Mouse (Mus musculus) Muller cell, postnatal 12 days (primary cell): ENCODE results near the gene Nckap5.
A peak's percentile ranks its signal among the peaks of the same experiment; 100 is the strongest.
"Not testable (repeated sequence)": the region's sequence is repeated elsewhere in the genome, so short reads cannot be mapped to it uniquely, and the experiment has no call there.

Experiments
- DNase-seq: peaks from one replicate; pipeline ENCODE4 v3.0.0-alpha.2; 2015; ENCODE audit errors: inconsistent ontology term

The Nckap5 gene

GRCm38 (mm10) chr1:126168579-126168978 is 662.0 kb downstream of the Nckap5 start:
- DNase-seq = no peak

DNA sequence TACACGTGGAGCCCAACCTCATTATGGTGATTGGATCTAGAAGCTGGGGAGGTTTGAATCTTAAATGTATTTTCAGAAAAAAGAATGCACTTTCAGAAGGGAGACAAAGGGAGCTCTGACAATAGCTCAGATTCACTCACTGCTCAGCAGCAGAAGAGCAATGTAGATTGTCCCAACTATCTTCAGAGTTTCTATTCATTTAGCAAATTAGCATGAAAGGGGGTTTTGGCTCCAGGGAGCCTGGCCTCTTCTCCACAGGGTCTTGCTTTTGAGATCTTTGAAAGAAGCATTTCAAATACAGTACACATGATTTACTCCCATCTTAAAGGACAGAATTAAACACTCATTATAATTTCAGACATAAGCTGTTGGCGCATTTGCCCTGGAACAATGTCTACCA is 662.5 kb downstream of the Nckap5 start:
- peak; percentile 15 for DNase-seq

DNA sequence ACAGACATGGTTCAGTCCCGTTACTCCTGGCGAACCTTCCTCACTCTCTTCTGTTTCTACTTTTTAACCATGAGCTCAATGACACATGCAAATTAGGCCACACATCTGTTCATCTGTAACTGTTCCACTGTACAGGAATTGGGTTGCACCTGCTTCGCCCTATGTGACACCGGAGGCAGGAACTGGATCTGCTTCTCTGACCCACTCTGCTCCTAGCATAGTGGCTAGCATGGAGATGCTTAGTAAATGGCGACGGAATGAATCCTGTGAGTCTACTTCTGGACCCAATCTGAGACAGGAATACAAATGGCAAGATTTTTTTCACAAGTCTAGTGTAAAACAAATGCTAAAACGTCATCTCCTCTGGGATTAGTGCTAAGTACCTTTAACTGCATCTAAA is 663.1 kb downstream of the Nckap5 start:
- no peak for DNase-seq

DNA sequence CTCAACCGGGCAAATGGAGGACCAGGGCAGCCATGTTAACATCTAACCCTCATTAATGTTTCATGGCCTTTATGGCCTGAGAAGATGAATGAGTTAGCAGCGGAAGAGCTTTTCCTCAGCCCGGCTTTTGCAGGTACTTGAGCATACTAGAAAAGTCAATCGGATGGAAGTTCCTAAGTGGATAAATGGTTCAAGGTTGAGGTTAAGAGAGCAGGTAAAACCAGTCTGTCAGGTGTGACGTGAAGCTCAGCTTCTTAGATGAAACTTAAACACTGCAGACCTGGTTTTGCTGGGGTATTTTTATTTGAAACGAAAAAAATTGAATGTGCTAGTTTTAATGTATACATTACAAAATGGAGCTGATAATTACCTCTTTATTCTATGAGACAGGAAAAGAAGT is 671.3 kb downstream of the Nckap5 start:
- DNase-seq = no peak

DNA sequence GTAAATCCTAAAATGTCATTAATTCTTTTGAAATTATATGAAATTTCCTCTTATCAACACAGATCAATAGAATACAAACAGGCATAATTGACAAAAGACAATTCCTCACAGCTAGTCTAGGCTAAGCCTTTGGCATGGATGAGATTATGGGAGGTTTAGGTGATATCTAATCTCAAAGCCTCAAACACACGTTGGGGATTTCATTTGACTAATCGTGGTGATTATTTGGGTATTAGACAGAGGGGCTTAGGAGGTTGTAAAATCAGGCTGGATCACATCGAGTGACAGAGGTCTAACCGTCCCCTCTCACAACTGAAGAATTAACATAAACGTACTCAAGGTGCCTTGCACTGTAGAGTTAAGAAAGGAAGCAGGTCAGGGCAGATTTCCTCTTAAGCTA is 674.8 kb downstream of the Nckap5 start:
- DNase-seq = no peak

DNA sequence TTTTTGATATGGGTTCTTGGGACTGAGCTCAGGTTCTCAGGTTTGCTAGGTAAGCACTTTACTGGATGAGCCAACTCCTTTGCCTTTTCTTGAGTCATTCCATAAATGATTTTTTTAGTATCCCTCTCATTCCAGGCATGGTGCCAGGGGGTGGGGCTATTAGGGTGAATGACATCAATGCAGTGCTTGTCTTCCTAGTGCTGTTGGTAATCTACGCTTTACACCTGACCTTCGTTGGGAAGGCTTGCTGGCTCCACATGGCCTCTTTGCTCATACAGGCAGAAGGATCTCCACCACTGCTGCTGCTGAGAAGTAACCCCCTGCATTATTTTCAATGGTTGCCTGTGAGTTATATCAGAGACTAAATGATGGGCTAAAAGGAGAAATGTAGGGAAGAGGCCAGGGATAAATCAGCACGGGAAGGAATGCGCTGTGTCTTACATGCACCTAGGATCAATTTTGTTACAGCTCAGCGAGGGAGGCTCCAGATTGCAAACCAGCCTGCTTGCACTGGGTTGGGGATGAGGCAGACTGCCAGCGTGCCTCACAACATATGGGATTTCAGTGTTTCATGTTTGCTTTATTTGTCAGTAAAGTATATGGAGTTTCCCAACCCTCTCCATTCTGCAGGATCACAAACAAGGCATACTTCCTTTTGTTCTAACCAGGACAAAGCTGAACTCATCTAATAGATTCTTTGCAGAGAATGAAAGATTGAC is 676.9 kb downstream of the Nckap5 start:
- DNase-seq = peak; percentile 30

DNA sequence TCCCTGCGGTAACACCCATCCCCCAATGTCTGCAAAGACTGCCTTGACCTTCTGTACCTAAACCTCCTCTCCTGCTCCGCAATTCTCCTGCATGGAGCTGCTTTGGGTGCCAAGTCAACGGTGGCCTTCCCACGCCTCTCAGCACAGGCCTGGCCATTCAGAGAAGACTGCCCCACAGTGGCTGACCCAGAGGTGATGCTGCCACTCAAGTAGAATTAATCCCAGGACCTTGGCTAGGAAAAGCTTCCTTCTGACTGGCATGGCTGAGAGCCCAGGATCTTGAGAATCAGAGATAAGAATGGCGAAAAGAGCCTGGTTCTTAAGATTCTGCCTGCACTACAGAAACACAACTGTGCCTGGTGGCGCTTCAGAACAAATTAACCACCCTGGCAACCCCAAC is 678.4 kb downstream of the Nckap5 start:
- DNase-seq = no peak

- DNase-seq = no peak
These were observed 680.6 kb downstream of the Nckap5 start for GRCm38 (mm10) chr1:126149966-126150365.

DNA sequence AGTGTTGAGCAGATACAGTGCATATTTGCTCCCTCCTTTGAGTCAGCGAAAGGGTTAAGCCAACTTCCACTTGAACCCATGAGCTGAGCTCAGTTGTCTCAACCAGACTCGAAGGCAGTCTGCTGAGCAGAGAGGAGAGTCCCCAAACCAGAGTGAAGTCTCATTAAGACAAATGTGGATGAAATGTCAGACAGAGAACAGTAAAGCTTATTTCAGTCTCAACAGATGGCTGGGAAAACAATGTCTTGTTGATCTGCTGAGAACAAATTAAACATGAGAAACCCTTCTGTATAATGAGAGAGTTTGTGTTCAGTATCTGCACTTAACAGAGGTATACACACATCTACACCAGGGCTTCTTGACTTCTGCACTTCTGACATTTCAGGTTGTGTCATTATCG is 694.9 kb downstream of the Nckap5 start:
- DNase-seq = no peak

GRCm38 (mm10) chr1:126132316-126132715 is 698.3 kb downstream of the Nckap5 start:
- no peak for DNase-seq

- no peak for DNase-seq
These were observed 701.5 kb downstream of the Nckap5 start for GRCm38 (mm10) chr1:126129129-126129528.

- DNase-seq = peak; percentile 82
These were observed 707.5 kb downstream of the Nckap5 start for GRCm38 (mm10) chr1:126123111-126123510.

GRCm38 (mm10) chr1:126120506-126120905 is 710.1 kb downstream of the Nckap5 start:
- peak; percentile 79 for DNase-seq

DNA sequence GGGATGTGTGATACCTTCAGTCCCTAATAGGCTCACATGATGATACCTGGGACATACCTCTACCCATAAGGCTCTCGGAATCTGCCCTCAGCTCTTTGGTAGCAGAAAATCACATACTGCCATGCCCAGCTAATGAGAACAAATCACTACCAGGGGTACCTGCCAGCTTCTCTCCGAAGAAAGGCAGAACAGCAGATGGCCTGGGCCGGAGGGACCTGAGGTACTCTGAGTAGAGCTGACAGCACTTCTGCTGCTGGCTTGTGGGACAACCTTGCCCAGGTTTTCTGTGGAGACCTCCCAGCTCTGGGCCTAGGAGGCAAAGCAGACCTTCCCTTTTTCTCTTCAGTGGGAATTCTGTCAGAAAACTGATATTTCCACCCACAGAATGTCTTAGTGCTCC is 714.6 kb downstream of the Nckap5 start:
- no peak for DNase-seq

GRCm38 (mm10) chr1:126105673-126106256 is 724.8 kb downstream of the Nckap5 start:
- no peak for DNase-seq

GRCm38 (mm10) chr1:126094346-126094745 is 736.3 kb downstream of the Nckap5 start:
- no peak for DNase-seq

DNA sequence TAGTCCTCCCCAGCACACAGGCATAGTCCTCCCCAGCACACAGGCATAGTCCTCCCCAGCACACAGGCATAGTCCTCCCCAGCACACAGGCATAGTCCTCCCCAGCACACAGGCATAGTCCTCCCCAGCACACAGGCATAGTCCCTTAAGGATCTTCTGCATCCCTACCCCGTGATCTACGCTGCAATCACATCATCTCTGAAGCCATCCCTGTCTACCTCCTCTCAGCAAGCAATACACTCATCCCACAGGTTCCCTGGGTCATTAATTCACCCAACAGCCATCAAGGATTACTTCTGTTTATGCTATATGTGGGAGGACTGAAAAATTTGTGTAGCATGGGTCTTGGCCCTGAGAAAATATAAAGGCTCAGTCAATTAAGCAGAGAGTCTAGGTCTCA is 738.6 kb downstream of the Nckap5 start:
- not testable (repeated sequence) for DNase-seq

- no peak for DNase-seq
These were observed 743.4 kb downstream of the Nckap5 start for GRCm38 (mm10) chr1:126087181-126087580.

DNA sequence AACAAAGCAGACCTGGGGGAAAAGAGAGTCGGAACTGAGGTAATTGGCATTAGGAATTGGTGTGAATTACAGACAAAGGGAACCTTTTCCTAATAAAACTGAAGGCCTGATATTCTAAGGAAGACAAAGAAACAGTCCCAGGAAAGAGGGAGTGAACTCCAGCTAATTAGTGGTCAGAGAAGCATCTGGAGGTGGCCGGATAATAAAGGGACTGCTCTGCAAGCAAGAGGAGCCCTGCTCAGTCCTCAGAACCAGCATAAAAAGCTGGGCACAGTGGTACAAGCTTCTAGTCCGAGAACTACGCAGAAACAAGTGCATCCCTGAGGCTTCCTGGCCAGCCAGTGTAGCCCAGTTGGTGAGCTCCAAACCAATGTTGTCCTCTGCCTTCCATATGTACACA is 754.3 kb downstream of the Nckap5 start:
- DNase-seq = no peak

- peak; percentile 6 for DNase-seq
These were observed 759.7 kb downstream of the Nckap5 start for GRCm38 (mm10) chr1:126070861-126071260.

DNA sequence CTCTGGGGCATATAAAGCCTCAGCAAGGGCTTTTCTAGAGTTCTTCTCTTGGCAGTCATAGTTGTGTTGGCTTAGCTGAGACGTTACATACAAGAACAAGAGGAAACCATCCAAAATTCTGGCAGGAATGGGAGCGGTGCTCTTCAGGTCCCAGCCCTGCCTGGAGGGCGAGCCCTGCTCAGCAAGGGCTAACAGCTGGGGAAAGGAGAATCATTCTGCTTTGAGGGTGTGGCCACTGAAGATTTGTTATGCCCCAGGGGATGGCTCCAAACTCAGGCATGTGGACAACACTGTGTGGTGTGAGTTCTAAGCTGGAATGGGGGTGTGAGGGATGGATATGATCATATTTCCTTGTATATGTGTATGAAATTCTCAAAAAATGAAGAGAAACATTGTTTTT is 779.1 kb downstream of the Nckap5 start:
- DNase-seq = no peak

DNA sequence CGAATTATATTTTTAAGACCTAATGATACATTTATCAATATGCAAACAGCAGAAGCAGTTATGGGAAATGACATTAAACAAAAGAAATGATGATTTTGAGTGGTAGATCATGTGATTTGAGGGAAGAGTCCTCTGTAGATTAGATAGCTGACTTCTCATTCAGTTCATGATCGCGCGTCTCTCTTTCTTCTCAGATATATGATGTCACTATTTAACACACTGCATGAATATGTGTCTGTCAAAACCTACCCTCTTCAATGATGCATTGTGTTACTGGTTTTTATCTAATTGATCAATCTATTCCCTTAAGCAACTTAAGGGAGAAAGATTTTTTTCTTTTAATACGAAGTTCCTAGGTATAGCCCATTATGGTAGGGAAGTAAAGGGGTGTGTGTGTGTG is 787.7 kb downstream of the Nckap5 start:
- DNase-seq = no peak

- DNase-seq = no peak
These were observed 803.1 kb downstream of the Nckap5 start for GRCm38 (mm10) chr1:126027536-126027935.

DNA sequence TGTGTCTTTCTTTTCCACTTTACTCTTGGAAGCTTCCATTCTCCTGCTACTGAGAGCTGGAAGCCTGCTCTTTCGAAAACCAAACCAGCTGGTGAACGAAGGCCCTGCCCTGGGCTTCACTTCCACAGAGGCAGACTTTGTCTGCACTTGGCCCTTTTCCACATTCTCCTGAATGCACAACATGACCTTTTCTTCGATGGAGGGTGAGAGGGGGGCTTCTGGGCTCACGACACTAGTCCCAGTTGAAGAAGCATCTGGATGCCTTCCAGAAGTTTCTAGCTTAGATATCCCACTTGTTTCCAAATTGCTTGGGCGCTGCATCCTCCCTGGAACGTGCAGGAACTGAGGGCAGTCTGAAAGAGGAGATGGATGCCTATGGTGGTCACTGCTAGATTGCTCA is 806.1 kb downstream of the Nckap5 start:
- DNase-seq = peak; percentile 33
